Mouse (Mus musculus) MEL (cell line): ENCODE measurements around the gene Actn2.
A peak's percentile ranks its signal among the peaks of the same experiment; 100 is the strongest.

Source experiments
- CTCF ChIP-seq, 3 experiments: IDR thresholded peaks in 2 of 3; conservative IDR thresholded peaks in 1 of 3; 2 replicates each; pipeline ENCODE4 v1.5.1; 2011 to 2012; ENCODE audit warnings: low read length in 3 of 3, low read depth in 2 of 3, mild to moderate bottlenecking in 2 of 3, improper control_type of control experiment in 1 of 3, inconsistent platforms in 1 of 3, mixed read lengths in 1 of 3, moderate library complexity in 1 of 3; ENCODE audit not compliant: control insufficient read depth in 1 of 3, insufficient read depth in 1 of 3, poor library complexity in 1 of 3, severe bottlenecking in 1 of 3
- ELF1 ChIP-seq: IDR thresholded peaks from 2 replicates; pipeline ENCODE4 v1.6.1; 2014; ENCODE audit warnings: low read depth, mild to moderate bottlenecking, inconsistent platforms, low read length, improper control_type of control experiment, moderate library complexity
- MAZ ChIP-seq: IDR thresholded peaks from 2 replicates; pipeline ENCODE4 v1.6.1; 2012; ENCODE audit warnings: low read depth, mild to moderate bottlenecking, inconsistent platforms, low read length, improper control_type of control experiment
- POLR2AphosphoS2 ChIP-seq: IDR thresholded peaks from 2 replicates; pipeline ENCODE4 v1.6.1; 2011; ENCODE audit warnings: low read length, improper control_type of control experiment

DNA sequence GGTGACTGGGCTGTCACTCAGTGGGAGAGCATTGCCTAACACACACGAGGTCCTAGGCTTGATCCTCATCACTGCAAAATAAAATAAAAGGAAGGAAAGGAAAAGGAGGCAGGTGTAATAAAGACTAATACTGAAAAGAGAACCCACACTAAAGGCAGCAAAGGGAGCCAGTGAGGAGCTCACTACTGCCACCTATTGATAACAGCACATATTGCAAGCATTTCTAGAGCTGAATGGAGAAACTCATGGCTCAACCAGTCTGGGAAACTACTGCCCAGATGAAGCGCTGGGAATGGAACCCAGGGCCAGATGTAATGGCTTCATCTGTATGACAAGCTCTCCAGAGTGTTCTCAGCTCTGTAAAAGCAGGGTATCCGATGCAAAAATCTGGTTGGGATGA is 67.6 kb downstream of the Actn2 start:
- TF ChIP-seq POLR2AphosphoS2 (no peak), CTCF (IDR thresholded peaks at IDR 0.05 in 2 of 3, conservative IDR thresholded peaks at IDR 0.05 in 1 of 3; ENCODE audit: control insufficient read depth in 1 of 3, insufficient read depth in 1 of 3, low read depth in 2 of 3, low read length in 3 of 3, poor library complexity in 1 of 3, severe bottlenecking in 1 of 3) (peak; percentile 50 to 90 (median 84)), ELF1 (no peak), MAZ (no peak)
